Mouse (Mus musculus): ENCODE data around the gene Nadsyn1.
A peak's percentile ranks its signal among the peaks of the same experiment; 100 is the strongest.

Nadsyn1 gene

DNA sequence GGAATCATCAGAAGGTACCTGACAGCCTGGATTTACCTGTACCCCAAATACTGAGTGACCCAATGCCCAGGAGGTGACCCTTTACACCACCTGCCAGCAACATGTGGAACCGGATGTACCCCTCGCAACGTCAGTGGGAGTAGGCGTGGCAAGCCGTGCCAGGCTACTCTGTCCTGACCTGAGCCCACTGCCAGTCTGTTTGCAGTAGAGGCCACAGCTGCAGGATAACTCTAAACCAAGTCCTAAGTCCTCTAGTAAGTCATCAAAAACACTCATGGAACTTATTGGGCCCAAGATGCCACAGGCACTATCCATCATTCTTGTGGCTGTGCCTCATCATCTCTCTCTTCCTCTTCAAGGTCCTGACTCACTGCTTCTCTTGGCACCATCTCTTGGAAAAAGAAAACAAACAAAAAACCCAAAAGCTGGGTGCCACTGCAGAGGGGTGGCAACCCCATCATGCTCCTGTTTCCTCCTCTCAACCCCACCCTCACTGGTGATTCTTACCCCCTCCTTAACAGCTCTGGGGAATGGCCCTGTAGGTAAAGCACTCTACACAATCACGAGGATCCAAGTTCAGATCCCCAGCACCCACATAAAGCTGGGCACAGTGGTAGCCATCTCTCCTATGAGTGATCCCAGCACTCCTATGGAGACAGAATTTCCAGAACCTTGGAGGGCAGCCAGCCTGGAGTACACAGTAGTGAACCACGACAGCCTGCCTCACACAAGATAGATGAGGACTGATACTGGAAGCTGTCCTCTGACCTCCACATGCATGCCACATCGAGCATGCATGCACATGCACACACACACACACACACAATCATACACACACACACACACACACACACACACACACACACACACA lies 21.2 kb downstream of the Nadsyn1 start:
- no peak for DNase-seq (ENCODE audit: low read depth)

DNA sequence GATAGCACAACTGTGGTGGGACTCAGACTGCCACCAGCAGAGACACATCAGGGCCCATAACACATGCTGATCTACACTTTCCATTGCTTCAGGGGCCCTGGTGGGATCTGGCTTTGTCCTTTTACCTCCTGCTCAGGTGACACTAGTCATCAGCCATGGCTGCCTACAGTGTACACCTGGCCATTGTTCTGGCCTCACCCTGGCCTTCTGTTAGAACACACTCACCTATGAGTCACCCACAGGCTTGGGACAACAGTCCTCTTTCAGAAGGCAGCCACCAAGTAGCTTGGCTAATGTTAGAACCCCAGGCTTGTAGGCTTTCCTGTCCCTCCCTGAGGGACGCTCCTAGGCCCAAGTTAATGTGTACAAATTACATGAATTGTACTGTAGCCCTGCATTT lies 21.9 kb downstream of the Nadsyn1 start:
- DNase-seq (ENCODE audit: low read depth): no peak

DNA sequence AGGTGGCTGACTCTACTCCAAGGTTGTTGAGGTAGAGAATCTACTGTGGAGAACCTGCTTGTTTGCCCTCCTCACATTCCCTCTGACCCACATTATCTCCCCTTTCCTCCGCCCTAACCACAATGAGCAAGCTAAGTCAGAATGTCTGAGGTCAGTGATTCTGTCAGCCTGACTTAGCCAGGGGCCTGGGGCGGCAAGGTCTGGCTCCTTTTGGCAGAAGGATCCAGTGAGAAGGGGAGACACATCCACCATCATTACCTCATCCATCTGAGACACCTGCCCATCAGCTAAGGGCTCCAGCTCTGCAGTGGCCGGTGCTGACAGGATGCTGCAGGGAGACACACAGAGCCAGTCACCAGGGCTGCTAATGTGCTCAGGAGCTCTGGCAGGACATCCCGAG lies 23.9 kb downstream of the Nadsyn1 start:
- DNase-seq (ENCODE audit: low read depth): no peak

DNA sequence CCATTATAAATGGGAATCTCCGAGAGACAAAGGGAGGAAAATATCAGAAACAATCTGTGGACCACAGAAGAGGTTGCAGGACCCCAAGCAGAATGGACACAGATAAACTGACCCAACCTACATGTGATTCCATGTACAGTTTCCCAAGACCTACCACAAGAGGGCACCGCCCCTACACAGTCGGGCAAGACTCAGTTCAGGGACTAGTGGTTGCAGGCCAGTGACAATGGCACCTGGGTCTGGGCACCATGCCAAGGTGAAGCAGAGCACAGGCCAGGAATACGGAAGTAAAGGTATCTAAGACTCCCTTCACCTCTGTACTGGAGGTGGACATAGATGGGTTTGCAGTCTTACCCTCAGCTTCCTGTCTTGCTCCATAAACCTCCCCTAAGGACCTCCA lies 29.5 kb downstream of the Nadsyn1 start:
- DNase-seq (ENCODE audit: low read depth): peak; percentile 56

DNA sequence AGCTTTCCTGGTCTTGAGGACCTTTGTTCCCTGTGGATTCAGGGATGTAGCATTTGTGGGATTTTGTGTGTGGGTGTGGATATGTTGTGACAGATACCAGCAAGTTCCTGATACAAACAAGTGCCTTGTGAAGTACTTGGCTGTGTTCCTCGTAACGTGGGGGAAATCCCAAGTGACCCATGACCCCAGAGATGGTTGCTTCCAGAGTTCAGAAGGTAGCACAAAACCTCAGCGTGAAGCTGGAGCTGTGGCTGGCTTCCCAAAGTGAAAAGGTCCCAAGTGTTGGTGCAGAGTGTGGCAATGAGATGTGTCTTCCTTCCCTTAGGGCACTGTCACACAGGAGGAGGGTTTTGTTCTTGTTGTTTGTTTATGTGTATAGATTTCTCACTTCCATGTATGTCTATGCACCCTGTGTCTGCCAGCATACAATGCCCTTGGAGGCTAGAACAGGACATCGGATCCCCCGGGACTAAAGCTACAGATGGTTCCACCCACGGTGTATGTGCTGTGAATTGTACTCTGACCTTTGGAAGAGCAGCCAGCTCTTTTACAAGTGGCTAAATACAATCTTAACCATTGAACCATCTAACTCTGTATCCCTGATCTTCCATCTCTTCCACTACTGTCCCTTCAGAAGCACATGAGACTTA lies 30.2 kb downstream of the Nadsyn1 start:
- no peak for DNase-seq (ENCODE audit: low read depth)

DNA sequence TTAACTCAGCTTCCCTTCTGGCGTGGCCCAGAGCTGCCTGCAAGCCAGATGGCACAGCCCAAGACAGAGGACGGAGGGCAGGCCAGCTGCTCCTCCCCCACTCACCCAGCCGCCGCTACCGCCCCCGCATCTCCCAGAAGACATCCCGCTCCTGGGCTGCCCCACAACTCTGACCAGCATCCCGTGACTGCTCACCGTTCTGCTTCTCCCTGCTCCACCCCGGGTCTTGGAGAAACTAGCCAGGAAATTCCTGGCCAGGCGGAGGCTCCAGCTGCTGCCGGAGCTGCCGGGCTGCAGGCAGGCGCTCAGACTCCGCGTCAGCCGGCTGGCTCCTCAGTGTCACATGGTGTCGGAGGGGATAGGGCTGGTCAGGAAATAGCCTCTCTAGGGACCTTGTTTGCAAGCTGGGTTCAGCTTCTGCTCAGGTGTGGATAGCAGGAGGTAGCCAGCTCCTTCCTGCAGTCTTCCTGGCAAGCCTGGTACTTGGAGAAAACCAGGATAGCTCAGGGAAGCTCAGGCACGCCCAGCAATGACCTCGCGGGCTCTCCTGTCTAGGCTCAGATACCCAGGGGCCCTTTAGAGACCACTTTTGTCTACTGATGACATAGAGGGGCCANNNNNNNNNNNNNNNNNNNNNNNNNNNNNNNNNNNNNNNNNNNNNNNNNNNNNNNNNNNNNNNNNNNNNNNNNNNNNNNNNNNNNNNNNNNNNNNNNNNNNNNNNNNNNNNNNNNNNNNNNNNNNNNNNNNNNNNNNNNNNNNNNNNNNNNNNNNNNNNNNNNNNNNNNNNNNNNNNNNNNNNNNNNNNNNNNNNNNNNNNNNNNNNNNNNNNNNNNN lies 38.4 kb downstream of the Nadsyn1 start, which contains the start of gene Mrgpre:
Mrgpre (minus strand) TSS at position 505 of the 834 bp plus-strand sequence.
- peak; percentile 50 for DNase-seq (ENCODE audit: low read depth)

DNA sequence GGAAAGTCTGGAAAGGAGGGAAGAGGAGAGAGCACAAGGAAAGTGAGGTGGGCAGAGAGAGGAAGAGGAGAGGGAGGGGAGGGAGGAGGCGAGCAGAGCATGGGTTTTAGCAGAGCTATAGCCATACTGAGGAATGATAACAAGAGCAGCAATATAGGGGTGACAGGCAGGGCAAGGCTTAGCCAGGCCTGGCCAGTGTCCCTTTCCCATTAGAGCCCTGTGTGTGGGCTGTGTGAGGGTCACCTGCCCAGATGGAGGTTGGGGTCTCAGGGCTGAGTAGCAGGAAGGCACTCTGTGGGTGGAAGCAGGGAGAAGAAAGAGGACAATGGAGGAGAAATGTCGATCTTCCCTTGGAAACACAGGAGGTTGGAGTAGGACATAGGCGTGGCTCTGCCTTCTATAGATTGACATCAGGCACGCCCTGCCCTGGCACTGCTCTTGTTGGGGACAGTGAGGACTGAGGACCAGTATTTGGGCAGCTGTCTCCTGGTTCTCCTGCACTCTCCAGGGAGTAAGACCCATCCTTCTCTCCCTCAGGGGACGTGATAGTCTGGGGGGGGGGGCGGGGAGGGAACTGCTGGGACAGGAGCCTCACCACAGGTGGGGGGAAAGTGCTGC lies 39.2 kb downstream of the Nadsyn1 start:
- DNase-seq (ENCODE audit: low read depth): no peak

DNA sequence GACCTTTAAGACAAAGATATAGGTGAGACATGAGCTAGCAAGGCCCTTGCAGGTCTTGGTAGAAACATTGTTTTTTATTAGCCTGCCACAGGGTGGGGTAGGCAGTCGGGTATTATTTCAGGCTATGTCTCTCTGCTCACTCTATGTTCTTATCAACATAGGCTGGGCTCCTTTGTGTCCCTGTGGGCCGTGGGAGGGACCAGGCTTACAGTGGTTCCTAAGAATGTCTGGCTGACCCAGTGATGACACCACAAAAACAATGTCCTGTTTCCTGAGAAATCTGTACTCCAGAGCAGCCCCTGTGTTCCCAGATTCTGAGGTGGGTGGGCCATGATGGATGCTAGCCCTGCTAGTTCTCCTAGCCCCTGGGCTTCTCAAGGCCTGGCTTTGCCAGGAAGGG lies 45.3 kb downstream of the Nadsyn1 start:
- DNase-seq (ENCODE audit: low read depth): no peak

DNA sequence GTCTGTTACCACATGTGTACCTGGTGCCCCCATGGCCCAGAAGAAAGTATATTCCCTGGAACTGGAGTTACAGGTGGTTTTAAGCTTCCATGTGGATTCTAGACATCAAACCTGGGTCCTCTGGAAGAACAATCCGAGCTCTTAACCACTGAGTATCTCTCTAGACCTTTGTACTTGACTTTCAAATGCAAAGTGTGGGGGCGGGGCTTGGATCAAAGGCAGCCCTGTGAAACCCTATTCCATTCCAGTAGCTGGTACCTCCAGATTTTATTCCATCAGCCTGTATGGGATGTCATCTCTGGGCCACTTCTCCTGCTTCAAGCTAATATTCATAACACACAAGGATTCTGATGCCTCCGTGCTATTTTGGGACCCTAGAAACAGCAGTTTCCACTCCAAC lies 46.5 kb downstream of the Nadsyn1 start:
- no peak for DNase-seq (ENCODE audit: low read depth)

DNA sequence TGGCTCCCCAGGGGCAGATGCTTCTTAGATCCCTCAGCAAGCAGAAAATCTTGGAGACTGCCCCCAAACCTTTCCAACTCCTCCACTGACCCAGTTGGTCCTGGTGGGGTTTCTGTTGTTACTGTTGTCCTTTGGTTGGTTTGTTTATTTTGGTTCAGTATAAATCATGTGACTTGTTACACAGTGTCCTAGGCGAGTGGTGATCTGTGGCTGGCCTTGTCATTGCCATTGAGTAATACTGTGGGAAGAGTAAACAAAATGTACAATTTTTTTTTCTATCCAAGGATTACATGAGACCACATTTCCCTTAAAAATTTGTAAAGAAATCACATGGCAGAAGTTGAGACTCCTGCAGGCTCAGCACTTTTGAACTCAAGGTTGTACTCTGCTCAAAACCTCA lies 53.2 kb downstream of the Nadsyn1 start:
- no peak for DNase-seq (ENCODE audit: low read depth)

DNA sequence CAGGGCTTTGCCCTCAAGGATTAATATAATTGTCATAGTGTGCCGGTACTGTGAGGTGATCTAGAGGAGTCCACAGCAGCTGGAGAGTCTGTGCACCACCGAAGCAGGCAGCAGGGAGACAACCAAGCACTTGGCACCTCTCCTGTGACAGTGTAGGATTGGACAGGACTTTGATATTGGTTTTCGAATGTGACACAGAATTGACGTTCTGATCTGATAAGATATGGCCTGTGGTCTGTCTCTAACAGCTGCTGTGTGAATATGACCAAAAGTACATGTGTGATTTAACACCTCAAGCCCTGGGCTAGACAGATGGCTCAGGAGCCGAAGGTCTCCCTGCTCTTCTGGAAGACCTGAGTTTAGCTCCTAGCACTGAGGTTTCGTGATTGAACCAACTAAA lies 54.4 kb downstream of the Nadsyn1 start:
- no peak for DNase-seq (ENCODE audit: low read depth)

DNA sequence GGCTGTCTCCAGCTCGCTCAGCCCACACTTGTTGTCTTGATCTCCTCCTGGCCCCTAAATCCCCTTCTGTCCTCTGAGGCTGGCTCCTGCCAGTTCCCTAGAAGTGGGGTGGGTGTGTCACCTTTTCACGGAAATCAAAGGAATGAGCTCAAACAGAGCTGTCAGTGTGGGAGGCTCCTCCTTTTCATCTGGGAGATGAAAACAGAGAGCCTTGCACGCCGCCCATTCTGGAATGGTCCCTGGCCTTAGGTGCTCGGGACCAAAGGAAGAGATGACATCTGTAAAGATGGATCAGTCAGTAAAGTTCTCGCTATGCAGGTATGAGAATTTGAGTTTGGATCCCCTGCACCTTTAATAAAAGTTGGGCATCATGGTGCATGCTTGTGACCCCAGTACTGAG lies 55.8 kb downstream of the Nadsyn1 start, which contains the start of gene Mrgprg:
Mrgprg (minus strand) TSS at position 101 of the 400 bp plus-strand sequence.
- DNase-seq (ENCODE audit: low read depth): no peak

DNA sequence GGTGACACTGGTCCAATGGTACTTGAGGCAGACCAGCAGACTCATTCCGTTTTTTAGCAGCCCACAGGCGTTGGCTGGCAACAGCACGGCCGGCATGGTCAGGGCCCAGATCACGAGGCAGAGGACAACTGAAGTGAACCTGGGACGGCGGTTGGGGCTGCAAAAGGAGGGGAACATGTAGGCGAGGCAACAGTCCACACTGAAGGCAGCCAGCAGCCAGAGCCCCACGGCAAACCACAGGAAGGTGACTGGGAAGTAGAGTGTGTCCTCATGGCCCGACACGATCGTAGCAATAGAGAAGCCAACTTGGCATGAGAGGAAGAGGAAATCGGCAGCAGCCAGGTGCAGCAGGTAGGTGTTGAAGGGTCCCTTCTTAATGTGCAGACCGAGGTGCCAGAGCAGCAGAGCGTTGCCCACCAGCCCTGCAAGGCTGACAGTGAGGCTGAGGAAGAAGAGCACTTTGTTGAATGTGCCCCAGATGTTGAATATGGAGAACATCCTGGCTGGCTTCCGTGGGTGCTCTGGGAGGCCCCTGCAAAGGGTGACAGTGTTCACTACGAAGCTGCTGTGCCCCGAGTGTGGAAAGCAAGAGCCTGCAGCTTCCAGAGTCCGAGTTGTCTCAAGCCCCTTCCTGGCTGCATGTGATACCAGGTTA lies 57.6 kb downstream of the Nadsyn1 start:
- no peak for DNase-seq (ENCODE audit: low read depth)

DNA sequence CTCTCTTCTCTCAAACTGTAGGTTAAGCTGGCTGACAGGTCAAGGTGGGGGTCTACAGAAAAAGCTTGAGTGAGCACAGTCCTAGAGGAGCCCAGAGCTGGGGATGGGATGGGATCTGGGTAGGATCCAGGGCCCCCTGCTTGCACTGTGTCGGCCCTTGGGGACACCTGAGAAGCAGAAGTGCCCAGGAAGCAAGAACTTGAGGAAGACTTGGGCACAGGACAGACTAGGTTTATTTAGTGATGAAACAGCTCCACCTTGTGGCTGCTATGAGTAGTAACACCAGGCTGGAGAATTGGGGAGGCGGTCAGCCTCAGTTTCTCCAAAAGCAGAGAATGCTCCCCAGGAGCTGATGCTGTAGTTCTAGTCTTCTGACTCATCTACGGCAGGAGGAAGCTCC lies 58.9 kb downstream of the Nadsyn1 start:
- DNase-seq (ENCODE audit: low read depth): peak; percentile 80

DNA sequence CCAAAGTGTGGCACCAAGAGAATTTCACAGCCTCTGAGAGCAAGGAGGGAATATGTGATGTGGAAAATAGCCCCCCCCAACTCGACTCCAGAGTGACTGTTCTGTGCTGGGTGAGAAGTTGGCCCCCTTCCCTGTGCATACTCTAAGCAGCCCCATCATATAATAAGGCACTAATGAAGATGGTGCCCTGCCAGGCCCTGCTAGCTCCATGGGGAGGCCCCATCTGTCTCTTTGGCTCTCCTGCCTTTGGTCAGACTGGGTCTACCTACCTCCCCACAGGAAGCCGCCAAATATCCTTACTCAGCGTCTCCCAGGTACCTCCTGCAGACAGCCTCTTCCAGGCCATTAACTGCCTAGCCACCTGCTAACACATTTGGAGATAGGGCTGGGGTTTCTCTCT lies 63.7 kb downstream of the Nadsyn1 start:
- no peak for DNase-seq (ENCODE audit: low read depth)

DNA sequence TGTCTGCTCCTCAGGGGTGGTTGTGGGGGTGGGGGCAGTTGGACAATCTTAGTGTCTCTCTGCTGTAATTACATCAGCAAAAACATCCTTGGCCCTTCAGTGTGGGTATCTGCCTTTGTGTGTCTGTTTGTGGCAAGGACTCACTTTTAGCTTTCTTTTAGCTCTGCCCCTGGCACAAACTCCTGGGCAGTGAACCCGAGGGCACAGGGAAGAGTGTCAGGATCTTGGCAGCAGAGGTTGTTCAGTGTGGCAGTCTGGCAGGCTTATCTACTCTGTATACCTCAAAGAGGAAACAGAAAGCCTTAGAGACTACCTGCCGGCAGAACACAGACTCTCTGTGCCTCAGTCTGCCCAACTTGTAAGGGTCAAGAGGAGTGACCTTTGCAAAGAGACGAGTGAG lies 65.0 kb downstream of the Nadsyn1 start:
- DNase-seq (ENCODE audit: low read depth): peak; percentile 32

DNA sequence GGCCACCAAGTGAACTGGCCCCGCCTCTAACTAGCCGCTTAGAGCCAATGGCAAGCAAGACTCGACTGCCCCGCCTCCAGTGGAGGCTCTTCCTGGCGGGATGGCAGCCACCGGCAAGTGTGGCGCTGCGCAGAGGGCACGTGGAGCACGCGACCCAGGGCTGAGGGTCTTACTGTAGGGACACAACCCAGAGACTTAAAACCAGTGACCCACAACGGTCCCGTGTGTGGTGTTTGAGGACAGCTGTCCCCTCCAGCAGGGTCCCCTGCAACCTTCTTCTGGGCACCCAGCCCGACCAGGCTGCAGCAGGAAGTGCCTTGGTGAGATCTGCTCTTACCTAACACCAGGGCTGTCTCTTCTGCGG lies 65.6 kb downstream of the Nadsyn1 start:
- peak; percentile 90 for DNase-seq (ENCODE audit: low read depth)

DNA sequence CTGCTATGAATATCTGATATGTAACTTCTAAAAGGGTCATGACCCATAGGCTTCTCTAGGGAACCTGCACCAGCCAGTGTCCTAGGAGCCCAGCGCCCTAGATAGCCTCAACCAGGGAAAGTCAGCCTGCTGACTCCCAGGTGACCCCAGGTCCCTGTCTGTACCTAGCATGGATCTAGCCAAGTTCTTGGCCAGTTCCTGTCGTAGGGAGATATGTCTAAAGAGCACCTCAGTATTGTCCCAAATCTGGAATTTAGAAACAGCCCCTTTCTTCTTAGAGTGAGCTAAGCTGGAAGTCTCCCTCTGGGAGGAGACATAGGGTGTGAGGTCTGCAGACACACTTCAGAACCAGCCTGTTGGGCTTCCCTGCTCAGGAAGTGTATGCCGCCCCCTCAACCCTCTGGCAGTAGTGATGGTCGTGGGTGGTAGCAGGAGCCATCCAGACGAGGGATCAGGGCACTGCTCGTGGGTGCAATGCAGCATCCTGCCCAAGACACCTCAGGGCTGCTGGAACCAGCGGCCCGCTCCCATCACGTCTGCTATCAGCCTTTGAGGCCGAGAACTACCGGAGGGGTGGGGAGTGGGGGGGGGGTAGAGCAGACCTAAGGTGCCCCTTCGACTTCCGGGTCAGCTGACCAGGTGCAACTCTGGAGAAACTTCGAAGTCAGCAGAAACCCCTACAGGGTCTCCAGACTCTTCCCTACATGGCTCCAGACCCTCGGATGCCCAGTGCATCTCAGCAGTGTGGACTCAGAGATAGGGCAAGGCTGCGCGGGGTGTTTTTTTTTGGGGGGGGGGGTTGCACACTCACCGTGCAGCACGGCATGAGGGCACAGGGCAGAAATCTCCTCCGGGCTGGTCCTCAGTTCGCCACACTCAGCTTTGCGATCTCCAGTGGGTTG lies 66.3 kb downstream of the Nadsyn1 start, which contains the start of gene Osbpl5:
Osbpl5 (minus strand) TSS at position 861 of the 902 bp plus-strand sequence.
- DNase-seq (ENCODE audit: low read depth): peak; percentile 21

DNA sequence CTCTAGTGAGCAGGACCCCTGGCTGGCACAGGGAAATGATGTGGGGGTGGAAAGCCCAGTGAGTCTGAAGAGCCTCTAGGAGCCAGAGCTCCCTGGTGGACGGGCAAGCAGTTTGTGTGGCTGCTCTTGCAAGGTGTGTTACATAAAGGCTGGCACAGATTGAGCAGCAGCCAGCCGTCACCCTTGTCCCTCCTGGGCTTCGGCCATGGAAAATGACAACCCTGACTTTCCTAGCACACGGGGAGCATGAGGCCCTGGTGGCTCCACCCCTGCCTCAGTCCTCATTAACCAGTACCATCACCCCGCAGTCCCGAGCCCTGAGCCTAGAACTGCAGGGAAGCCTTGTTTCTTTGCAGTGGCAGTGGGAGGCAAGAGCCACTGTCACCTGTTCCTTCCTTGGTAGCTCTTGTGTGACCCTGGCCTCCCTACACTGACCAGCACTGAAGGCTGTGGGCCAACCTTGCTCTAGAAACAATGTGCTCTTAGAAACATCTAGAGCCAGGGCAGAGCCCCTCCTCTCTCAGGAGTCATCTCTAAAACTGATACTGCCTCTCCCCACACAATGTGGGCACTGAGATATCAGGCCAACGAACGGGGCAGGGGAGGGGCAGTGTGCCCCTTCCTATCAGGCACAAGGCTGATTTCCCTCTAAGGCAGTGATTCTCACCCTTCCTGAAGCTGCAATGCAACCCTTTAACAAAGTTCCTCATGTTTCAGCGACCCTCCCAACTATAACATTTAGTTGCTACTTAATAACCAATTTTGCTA lies 67.1 kb downstream of the Nadsyn1 start:
- peak; percentile 8 for DNase-seq (ENCODE audit: low read depth)

All from naive thymus-derived CD4-positive, alpha-beta T cell, adult 2 months (primary cell).